Mouse (Mus musculus) midbrain, embryonic 15.5 days (tissue): Measurements from ENCODE around the gene Bet1. TPM values are rescaled to one million over a fixed set of nuclear protein-coding genes. Genes with fewer than 3 reads are reported as not detected.

Source experiments
- ATAC-seq: fragments of 200-750 bp; cut with Nextera tagmentation; replicated peaks from 2 replicates; pipeline ENCODE4 v1.8.0; 2017; ENCODE audit warnings: moderate TSS enrichment
- H3K27ac ChIP-seq: fragments of 300-500 bp; sonication (generic); 2 replicates; pipeline ENCODE4 v1.5.1; 2015; ENCODE audit warnings: mild to moderate bottlenecking, inconsistent platforms
- H3K27me3 ChIP-seq: fragments of 300-500 bp; sonication (generic); replicated peaks from 2 replicates; pipeline ENCODE4 v1.6.1; 2015; ENCODE audit warnings: inconsistent platforms
- H3K36me3 ChIP-seq: fragments of 300-500 bp; sonication (generic); replicated peaks from 2 replicates; pipeline ENCODE4 v1.6.1; 2015; ENCODE audit warnings: inconsistent platforms
- H3K4me1 ChIP-seq: fragments of 300-500 bp; sonication (generic); 2 replicates; pipeline ENCODE4 v1.6.1; 2015; ENCODE audit warnings: inconsistent platforms
- H3K4me2 ChIP-seq: fragments of 300-500 bp; sonication (generic); 2 replicates; pipeline ENCODE4 v1.6.1; 2015; ENCODE audit warnings: inconsistent platforms, mild to moderate bottlenecking, moderate library complexity
- H3K4me3 ChIP-seq: fragments of 300-500 bp; sonication (generic); 2 replicates; pipeline ENCODE4 v1.5.1; 2015; ENCODE audit warnings: mild to moderate bottlenecking, inconsistent platforms
- H3K9ac ChIP-seq: fragments of 300-500 bp; sonication (generic); 2 replicates; pipeline ENCODE4 v1.6.1; 2015; ENCODE audit warnings: mild to moderate bottlenecking, inconsistent platforms
- H3K9me3 ChIP-seq: fragments of 300-500 bp; sonication (generic); 2 replicates; pipeline ENCODE4 v1.6.1; 2016; ENCODE audit warnings: inconsistent platforms
- WGBS: fragments of 180-500 bp; shearing (Covaris S2); methylation state at CpG from one replicate; pipeline ENCODE4 v1.1.7; 2015; ENCODE audit warnings: mixed read lengths; 5-methylcytosine and 5-hydroxymethylcytosine counted together
- polyA plus RNA-seq: library from polyadenylated mRNA; unstranded; fragments of >200 nt; fragmentation: Nextera tagmentation; extraction: Ambion mirVana; gene quantifications from 2 replicates; pipeline ENCODE4 v1.2.1, GENCODE M21; 2015

The Bet1 gene
- polyA plus RNA-seq = 23.4 and 25.6 TPM in 2 replicates

GRCm38 (mm10) chr6:4086663-4087454 is at the start of gene Bet1:
TSS of gene Bet1 (minus strand) at chr6:4086972.
- peak; percentile 100 for ATAC-seq
- H3K9ac ChIP-seq = peak within 1 kb of the TSS; percentile 58
- WGBS = under 1% methylated on average over 24 of the region's 24 CpGs

GRCm38 (mm10) chr6:4132239-4132638 is 45.5 kb upstream of the Bet1 start:
- H3K4me2 ChIP-seq = no peak overlapping the region
- H3K27ac ChIP-seq = no peak overlapping the region
- H3K4me3 ChIP-seq = no peak overlapping the region
- H3K4me1 ChIP-seq = peaks cover 5% of the 10 kb centered on the region
- H3K27me3 ChIP-seq = no peaks in the 10 kb centered on the region
- WGBS = 67% methylated on average over 7 of the region's 7 CpGs
- H3K9ac ChIP-seq = no peak overlapping the region
- no peaks in the 10 kb centered on the region for H3K9me3 ChIP-seq
- ATAC-seq = 0 out of 2 replicates have a peak, but pooled peaks have one; percentile 38
- H3K36me3 ChIP-seq = no peaks in the 10 kb centered on the region

More at GRCm38 (mm10) chr6:4086663-4087454, at the start of gene Bet1:
- Histone ChIP-seq H3K27ac (no peak within 1 kb of the TSS), H3K27me3 (0 out of 2 replicates have a peak, but pooled peaks cover 4% of the 10 kb centered on the region), H3K4me1 (peaks cover 7% of the 10 kb centered on the region), H3K4me2 (peak within 1 kb of the TSS; percentile 73), H3K9me3 (no peaks in the 10 kb centered on the region), H3K36me3 (no peaks in the 10 kb centered on the region), H3K4me3 (peak within 1 kb of the TSS; percentile 93)

GRCm38 (mm10) chr6:4131149-4131548 is 44.4 kb upstream of the Bet1 start:
- Histone ChIP-seq H3K4me2 (no peak overlapping the region), H3K9ac (no peak overlapping the region), H3K27me3 (no peaks in the 10 kb centered on the region), H3K27ac (no peak overlapping the region), H3K9me3 (no peaks in the 10 kb centered on the region), H3K4me3 (no peak overlapping the region), H3K4me1 (peaks cover 5% of the 10 kb centered on the region), H3K36me3 (no peaks in the 10 kb centered on the region)
- peak; percentile 89 for ATAC-seq
- WGBS = 29% methylated on average over 2 of the region's 2 CpGs

GRCm38 (mm10) chr6:4118611-4119010 is 31.8 kb upstream of the Bet1 start:
- H3K9ac ChIP-seq = no peak overlapping the region
- no peaks in the 10 kb centered on the region for H3K36me3 ChIP-seq
- no peaks in the 10 kb centered on the region for H3K27me3 ChIP-seq
- no peaks in the 10 kb centered on the region for H3K9me3 ChIP-seq
- no peak overlapping the region for H3K27ac ChIP-seq
- no peak for ATAC-seq
- WGBS = 83% methylated on average over 1 of the region's 1 CpGs
- no peak overlapping the region for H3K4me2 ChIP-seq
- H3K4me3 ChIP-seq = no peak overlapping the region
- no peaks in the 10 kb centered on the region for H3K4me1 ChIP-seq

- Histone ChIP-seq H3K9ac (no peak overlapping the region), H3K36me3 (no peaks in the 10 kb centered on the region), H3K4me3 (no peak overlapping the region), H3K4me2 (no peak overlapping the region), H3K4me1 (peaks cover 7% of the 10 kb centered on the region), H3K9me3 (no peaks in the 10 kb centered on the region), H3K27ac (no peak overlapping the region), H3K27me3 (0 out of 2 replicates have a peak, but pooled peaks cover 4% of the 10 kb centered on the region)
- WGBS = 79% methylated on average over 2 of the region's 2 CpGs
- no peak for ATAC-seq
Measured at GRCm38 (mm10) chr6:4090423-4090822, 3.7 kb upstream of the Bet1 start.

- Histone ChIP-seq H3K27me3 (no peaks in the 10 kb centered on the region), H3K4me2 (no peak overlapping the region), H3K9me3 (no peaks in the 10 kb centered on the region), H3K4me3 (no peak overlapping the region), H3K36me3 (no peaks in the 10 kb centered on the region), H3K9ac (no peak overlapping the region), H3K4me1 (no peaks in the 10 kb centered on the region), H3K27ac (no peak overlapping the region)
- ATAC-seq = no peak
- 92% methylated on average over 6 of the region's 6 CpGs for WGBS
Measured at GRCm38 (mm10) chr6:4072281-4072680, 14.5 kb downstream of the Bet1 start.

- Histone ChIP-seq H3K9ac (no peak overlapping the region), H3K4me2 (no peak overlapping the region), H3K27me3 (no peaks in the 10 kb centered on the region), H3K4me1 (no peaks in the 10 kb centered on the region), H3K36me3 (no peaks in the 10 kb centered on the region), H3K9me3 (no peaks in the 10 kb centered on the region), H3K27ac (no peak overlapping the region), H3K4me3 (no peak overlapping the region)
- no peak for ATAC-seq
Measured at GRCm38 (mm10) chr6:4069714-4070113, 17.1 kb downstream of the Bet1 start.

GRCm38 (mm10) chr6:4054387-4054786 is 32.4 kb downstream of the Bet1 start:
- no peaks in the 10 kb centered on the region for H3K9me3 ChIP-seq
- no peak overlapping the region for H3K4me3 ChIP-seq
- H3K4me1 ChIP-seq = no peaks in the 10 kb centered on the region
- no peaks in the 10 kb centered on the region for H3K36me3 ChIP-seq
- ATAC-seq = no peak
- H3K9ac ChIP-seq = no peak overlapping the region
- no peak overlapping the region for H3K27ac ChIP-seq
- no peak overlapping the region for H3K4me2 ChIP-seq
- WGBS = 93% methylated on average over 4 of the region's 4 CpGs
- H3K27me3 ChIP-seq = no peaks in the 10 kb centered on the region

GRCm38 (mm10) chr6:4052843-4053242 is 33.9 kb downstream of the Bet1 start:
- H3K4me3 ChIP-seq = no peak overlapping the region
- no peaks in the 10 kb centered on the region for H3K27me3 ChIP-seq
- H3K27ac ChIP-seq = no peak overlapping the region
- H3K36me3 ChIP-seq = no peaks in the 10 kb centered on the region
- no peaks in the 10 kb centered on the region for H3K4me1 ChIP-seq
- WGBS = 73% methylated on average over 1 of the region's 1 CpGs
- no peak overlapping the region for H3K9ac ChIP-seq
- H3K9me3 ChIP-seq = no peaks in the 10 kb centered on the region
- no peak for ATAC-seq
- no peak overlapping the region for H3K4me2 ChIP-seq

GRCm38 (mm10) chr6:4047200-4047599 is 39.6 kb downstream of the Bet1 start:
- Histone ChIP-seq H3K9ac (no peak overlapping the region), H3K4me1 (no peaks in the 10 kb centered on the region), H3K4me2 (no peak overlapping the region), H3K27ac (no peak overlapping the region), H3K9me3 (no peaks in the 10 kb centered on the region), H3K36me3 (no peaks in the 10 kb centered on the region), H3K27me3 (no peaks in the 10 kb centered on the region), H3K4me3 (no peak overlapping the region)
- 98% methylated on average over 1 of the region's 1 CpGs for WGBS
- ATAC-seq = no peak

GRCm38 (mm10) chr6:4041821-4042220 is 45.0 kb downstream of the Bet1 start:
- no peaks in the 10 kb centered on the region for H3K9me3 ChIP-seq
- 88% methylated on average over 1 of the region's 1 CpGs for WGBS
- no peaks in the 10 kb centered on the region for H3K36me3 ChIP-seq
- H3K4me1 ChIP-seq = no peaks in the 10 kb centered on the region
- no peak overlapping the region for H3K4me3 ChIP-seq
- no peak overlapping the region for H3K4me2 ChIP-seq
- no peak overlapping the region for H3K27ac ChIP-seq
- no peak overlapping the region for H3K9ac ChIP-seq
- H3K27me3 ChIP-seq = no peaks in the 10 kb centered on the region
- no peak for ATAC-seq

GRCm38 (mm10) chr6:4030956-4031355 is 55.8 kb downstream of the Bet1 start:
- H3K9ac ChIP-seq = no peak overlapping the region
- no peak overlapping the region for H3K4me3 ChIP-seq
- H3K27me3 ChIP-seq = no peaks in the 10 kb centered on the region
- H3K36me3 ChIP-seq = no peaks in the 10 kb centered on the region
- H3K4me1 ChIP-seq = no peaks in the 10 kb centered on the region
- H3K27ac ChIP-seq = no peak overlapping the region
- no peaks in the 10 kb centered on the region for H3K9me3 ChIP-seq
- no peak for ATAC-seq
- H3K4me2 ChIP-seq = no peak overlapping the region
- 77% methylated on average over 3 of the region's 3 CpGs for WGBS
